Mouse (Mus musculus): ENCODE measurements around the gene Kif22. TPM values are rescaled to one million over a fixed set of nuclear protein-coding genes. Genes with fewer than 3 reads are reported as not detected.

Gene Kif22
- polyA plus RNA-seq, 1 experiment from 2014 or later, result 22.8 TPM

GRCm38 (mm10) chr7:127026984-127027726, 15.1 kb downstream of the Kif22 start, which contains the start of gene Maz:
TSS of gene Maz (minus strand) at chr7:127027037.
- Histone ChIP-seq H3K27me3 (no peaks in the 10 kb centered on the region), H3K4me3 (peak within 1 kb of the TSS; percentile 97), H3K36me3 (peaks cover 35% of the 10 kb centered on the region), H3K9me3 (no peaks in the 10 kb centered on the region), H3K4me2 (peak within 1 kb of the TSS; percentile 99), H3K9ac (peak within 1 kb of the TSS; percentile 100), H3K27ac (replicated peaks) (peak within 1 kb of the TSS; percentile 100), H3K4me1 (replicated peaks) (peaks cover 42% of the 10 kb centered on the region)
- peak; percentile 92 for ATAC-seq (ENCODE audit: low read depth)
- WGBS, result under 1% methylated on average over 38 of the region's 63 CpGs

- Histone ChIP-seq H3K36me3 (peaks cover 34% of the 10 kb centered on the region), H3K4me1 (replicated peaks) (peaks cover 48% of the 10 kb centered on the region), H3K9ac (peak overlapping the region; percentile 100), H3K4me3 (peak overlapping the region; percentile 97), H3K27ac (replicated peaks) (peak overlapping the region; percentile 100), H3K27me3 (no peaks in the 10 kb centered on the region), H3K9me3 (no peaks in the 10 kb centered on the region), H3K4me2 (peak overlapping the region; percentile 99)
- ATAC-seq (ENCODE audit: low read depth), result no peak
- no CpG with 5 or more reads among the region's 48 CpGs for WGBS
Observed at GRCm38 (mm10) chr7:127026616-127026983, 15.7 kb downstream of the Kif22 start.

- peaks cover 30% of the 10 kb centered on the region for H3K36me3 ChIP-seq
- peak overlapping the region; percentile 97 for H3K4me3 ChIP-seq
- WGBS, result under 1% methylated on average over 15 of the region's 48 CpGs
- ATAC-seq (ENCODE audit: low read depth), result peak; percentile 3; the same call in 1 of the 2 replicates
- H3K9ac ChIP-seq, result peak overlapping the region; percentile 100
- H3K27ac ChIP-seq (replicated peaks), result peak overlapping the region; percentile 100
- H3K9me3 ChIP-seq, result no peaks in the 10 kb centered on the region
- peaks cover 52% of the 10 kb centered on the region for H3K4me1 ChIP-seq (replicated peaks)
- H3K27me3 ChIP-seq, result no peaks in the 10 kb centered on the region
- H3K4me2 ChIP-seq, result peak overlapping the region; percentile 99
Observed at GRCm38 (mm10) chr7:127026161-127026600, 16.1 kb downstream of the Kif22 start.

- WGBS, result under 1% methylated on average over 63 of the region's 65 CpGs
- H3K4me1 ChIP-seq (replicated peaks), result peaks cover 57% of the 10 kb centered on the region
- peak overlapping the region; percentile 100 for H3K27ac ChIP-seq (replicated peaks)
- peak overlapping the region; percentile 100 for H3K9ac ChIP-seq
- H3K36me3 ChIP-seq, result peaks cover 28% of the 10 kb centered on the region
- no peaks in the 10 kb centered on the region for H3K9me3 ChIP-seq
- no peak for ATAC-seq (ENCODE audit: low read depth)
- H3K4me3 ChIP-seq, result peak overlapping the region; percentile 97
- peak overlapping the region; percentile 99 for H3K4me2 ChIP-seq
- H3K27me3 ChIP-seq, result no peaks in the 10 kb centered on the region
Observed at GRCm38 (mm10) chr7:127025556-127026160, 16.6 kb downstream of the Kif22 start.

- Histone ChIP-seq H3K4me1 (replicated peaks) (peaks cover 64% of the 10 kb centered on the region), H3K9ac (peak overlapping the region; percentile 100), H3K9me3 (no peaks in the 10 kb centered on the region), H3K4me2 (peak overlapping the region; percentile 99), H3K27me3 (no peaks in the 10 kb centered on the region), H3K36me3 (peaks cover 28% of the 10 kb centered on the region), H3K27ac (replicated peaks) (peak overlapping the region; percentile 100), H3K4me3 (peak overlapping the region; percentile 97)
- peak; percentile 47 for ATAC-seq (ENCODE audit: low read depth)
- under 1% methylated on average over 30 of the region's 30 CpGs for WGBS
Observed at GRCm38 (mm10) chr7:127024755-127025555, 17.3 kb downstream of the Kif22 start.

GRCm38 (mm10) chr7:127023896-127024690, 18.2 kb downstream of the Kif22 start:
- Histone ChIP-seq H3K9ac (peak overlapping the region; percentile 100), H3K36me3 (peaks cover 28% of the 10 kb centered on the region), H3K9me3 (no peaks in the 10 kb centered on the region), H3K27me3 (no peaks in the 10 kb centered on the region), H3K27ac (replicated peaks) (peak overlapping the region; percentile 100), H3K4me1 (replicated peaks) (peaks cover 73% of the 10 kb centered on the region), H3K4me3 (peak overlapping the region; percentile 97), H3K4me2 (peak overlapping the region; percentile 99)
- no peak for ATAC-seq (ENCODE audit: low read depth)
- 27% methylated on average over 19 of the region's 19 CpGs for WGBS

GRCm38 (mm10) chr7:127023272-127023691, 19.0 kb downstream of the Kif22 start:
- Histone ChIP-seq H3K4me2 (peak overlapping the region; percentile 99), H3K27ac (replicated peaks) (peak overlapping the region; percentile 100), H3K9me3 (no peaks in the 10 kb centered on the region), H3K36me3 (peaks cover 28% of the 10 kb centered on the region), H3K4me1 (replicated peaks) (peaks cover 76% of the 10 kb centered on the region), H3K9ac (peak overlapping the region; percentile 100), H3K27me3 (no peaks in the 10 kb centered on the region), H3K4me3 (peak overlapping the region; percentile 97)
- ATAC-seq (ENCODE audit: low read depth), result no peak
- WGBS, result 84% methylated on average over 13 of the region's 13 CpGs

GRCm38 (mm10) chr7:127022528-127023271, 19.6 kb downstream of the Kif22 start:
- Histone ChIP-seq H3K27ac (replicated peaks) (peak overlapping the region; percentile 100), H3K9ac (peak overlapping the region; percentile 100), H3K9me3 (no peaks in the 10 kb centered on the region), H3K27me3 (no peaks in the 10 kb centered on the region), H3K4me2 (peak overlapping the region; percentile 99), H3K36me3 (peaks cover 28% of the 10 kb centered on the region), H3K4me1 (replicated peaks) (peaks cover 76% of the 10 kb centered on the region), H3K4me3 (peak overlapping the region; percentile 97; the same call in 1 of the 2 replicates)
- WGBS, result 81% methylated on average over 7 of the region's 7 CpGs
- no peak for ATAC-seq (ENCODE audit: low read depth)

- H3K27me3 ChIP-seq, result no peaks in the 10 kb centered on the region
- no peaks in the 10 kb centered on the region for H3K9me3 ChIP-seq
- peak overlapping the region; percentile 54 for H3K4me3 ChIP-seq
- peaks cover 28% of the 10 kb centered on the region for H3K36me3 ChIP-seq
- H3K27ac ChIP-seq (replicated peaks), result peak overlapping the region; percentile 78
- H3K9ac ChIP-seq, result peak overlapping the region; percentile 82
- H3K4me2 ChIP-seq, result peak overlapping the region; percentile 71
- WGBS, result 42% methylated on average over 5 of the region's 5 CpGs
- no peak for ATAC-seq (ENCODE audit: low read depth)
- peaks cover 80% of the 10 kb centered on the region for H3K4me1 ChIP-seq (replicated peaks)
Observed at GRCm38 (mm10) chr7:127021563-127022527, 20.4 kb downstream of the Kif22 start.
